Mouse (Mus musculus): ENCODE results near the gene Ndufc1.
"Not testable (repeated sequence)": the region's sequence is repeated elsewhere in the genome, so short reads cannot be mapped to it uniquely, and the experiment has no call there.

Ndufc1 gene

GRCm38 (mm10) chr3:51364703-51365516 lies 43.9 kb downstream of the Ndufc1 start:
- peak; percentile 81 for DNase-seq

DNA sequence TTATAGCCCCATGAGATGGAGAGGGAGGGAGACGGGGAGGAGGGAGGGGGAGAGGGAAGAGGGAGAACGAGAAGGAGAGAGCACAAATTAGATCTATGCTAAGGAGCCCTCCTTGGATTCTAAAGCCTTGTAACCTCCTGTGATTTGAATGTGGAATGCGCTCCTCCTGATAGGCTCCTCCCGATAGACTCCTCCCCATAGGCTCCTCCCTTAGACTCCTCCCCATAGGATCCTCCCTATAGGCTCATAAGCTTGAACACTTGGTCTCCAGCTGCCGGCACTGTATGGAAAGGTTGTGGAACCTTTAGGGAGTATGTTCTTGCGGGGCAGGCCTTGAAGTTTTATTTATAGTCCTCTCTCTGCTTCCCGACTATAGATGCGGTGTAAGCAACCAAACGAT lies 47.7 kb downstream of the Ndufc1 start:
- no peak for DNase-seq

DNA sequence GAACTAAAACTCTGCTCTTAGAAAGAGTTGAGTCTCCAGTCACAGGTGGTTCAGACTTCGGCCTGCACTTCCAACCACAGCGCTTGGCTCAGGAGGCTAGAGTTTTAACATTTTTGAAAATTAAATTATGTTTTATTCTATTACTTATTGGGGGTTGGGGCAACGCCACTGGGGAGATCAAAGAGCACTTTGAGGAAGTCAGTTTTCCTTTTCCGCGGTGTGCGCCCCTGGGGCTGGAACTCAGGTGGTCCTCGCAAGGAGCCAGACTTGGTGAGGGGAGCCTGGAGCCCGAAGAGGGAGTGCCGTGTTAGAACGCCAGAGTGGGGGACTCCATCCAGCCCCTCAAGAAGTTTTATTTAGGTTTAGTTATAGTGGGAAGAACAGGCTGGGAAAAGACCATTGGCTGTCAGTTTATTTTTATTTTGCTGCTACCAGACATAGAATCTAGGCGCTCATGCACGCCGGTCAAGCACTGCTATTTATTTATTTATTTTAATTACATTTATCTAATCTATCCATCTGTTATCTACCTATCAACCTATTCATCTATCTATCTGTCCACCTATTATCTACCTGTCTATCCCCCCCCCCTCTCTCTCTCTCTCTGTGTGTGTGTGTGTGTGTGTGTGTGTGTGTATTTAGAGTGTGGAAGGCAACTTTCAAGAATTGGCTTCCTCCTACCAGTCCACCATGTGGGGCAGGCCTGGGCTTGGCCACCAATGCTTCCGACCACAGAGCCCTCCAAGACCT lies 49.1 kb downstream of the Ndufc1 start:
- no peak for DNase-seq

GRCm38 (mm10) chr3:51358660-51359557 lies 49.9 kb downstream of the Ndufc1 start:
- DNase-seq, result peak; percentile 69

GRCm38 (mm10) chr3:51358181-51358580 lies 50.6 kb downstream of the Ndufc1 start:
- DNase-seq, result peak; percentile 57

DNA sequence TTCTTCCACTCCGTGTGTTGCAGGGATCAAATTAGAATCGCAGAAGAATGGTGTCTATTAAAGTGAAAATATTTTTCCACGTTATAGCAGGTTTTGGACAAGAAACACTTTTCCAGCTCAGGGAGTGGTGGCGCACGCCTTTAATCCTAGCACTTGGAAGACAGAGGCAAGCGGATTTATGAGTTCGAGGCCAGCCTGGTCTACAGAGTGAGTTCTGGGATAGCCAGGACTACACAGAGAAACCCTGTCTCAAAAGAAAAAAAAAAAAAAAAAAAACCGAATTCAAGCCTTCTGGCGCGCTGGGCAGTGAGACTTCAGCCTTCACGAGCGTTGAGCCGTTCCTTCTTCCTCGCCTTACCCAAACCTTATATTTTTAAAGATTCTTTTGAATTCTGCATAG lies 51.2 kb downstream of the Ndufc1 start:
- DNase-seq, result no peak

DNA sequence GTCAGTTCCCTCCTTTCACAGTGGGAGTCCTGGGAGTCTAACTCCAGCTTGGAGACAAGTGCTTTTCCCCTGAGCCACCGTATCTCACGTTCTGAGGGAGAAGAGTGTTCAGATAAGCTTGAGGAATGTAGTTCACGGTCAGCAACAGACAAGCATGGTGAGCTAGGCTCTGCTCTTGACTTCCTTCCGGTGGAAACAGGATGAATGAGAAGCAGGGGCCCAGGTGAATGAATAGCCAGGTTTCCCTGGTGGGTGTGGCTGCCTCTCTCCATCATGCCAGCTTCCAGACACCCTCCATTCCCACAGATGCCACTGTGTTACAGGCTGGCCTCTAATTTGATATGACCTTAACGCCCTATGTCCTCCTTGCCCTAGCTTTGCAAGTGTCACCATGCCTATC lies 51.7 kb downstream of the Ndufc1 start:
- no peak for DNase-seq

DNA sequence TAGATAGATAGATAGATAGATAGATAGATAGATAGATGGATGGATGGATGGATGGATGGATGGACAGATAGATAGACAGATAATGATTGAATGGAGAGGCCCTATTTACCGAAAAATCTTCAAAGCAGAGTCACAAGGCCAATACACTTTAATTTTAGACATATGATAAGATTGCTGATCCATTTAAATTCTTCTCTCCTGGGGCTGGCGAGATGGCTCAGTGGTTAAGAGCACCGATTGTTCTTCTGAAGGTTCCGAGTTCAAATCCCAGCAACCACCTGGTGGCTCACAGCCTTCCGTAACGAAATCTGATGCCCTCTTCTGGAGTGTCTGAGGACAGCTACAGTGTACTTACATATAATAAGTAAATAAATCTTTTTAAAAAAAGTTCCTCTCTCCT lies 53.8 kb downstream of the Ndufc1 start:
- not testable (repeated sequence) for DNase-seq

All from kidney, postnatal 10 days (tissue).